Mouse (Mus musculus): ENCODE data around the gene Rplp1. TPM values are rescaled to one million over a fixed set of nuclear protein-coding genes. Genes with fewer than 3 reads are reported as not detected.
A peak's percentile ranks its signal among the peaks of the same experiment; 100 is the strongest.

Gene Rplp1
- polyA plus RNA-seq, 1 experiment from 2014 or later: 856 TPM

GRCm38 (mm10) chr9:61887661-61888379 is 26.5 kb downstream of the Rplp1 start:
- no peak for ATAC-seq (replicated peaks)
- H3K4me3 ChIP-seq: no peak overlapping the region
- no peak overlapping the region for H3K9ac ChIP-seq
- H3K4me2 ChIP-seq: no peak overlapping the region
- peak overlapping the region; percentile 19; the same call in 1 of the 2 replicates for H3K27ac ChIP-seq
- H3K9me3 ChIP-seq: no peaks in the 10 kb centered on the region
- 56% methylated on average over 11 of the region's 11 CpGs for WGBS
- H3K36me3 ChIP-seq (replicated peaks): no peaks in the 10 kb centered on the region
- H3K4me1 ChIP-seq: peaks cover 15% of the 10 kb centered on the region
- 0 out of 2 replicates have a peak, but pooled peaks cover 4% of the 10 kb centered on the region for H3K27me3 ChIP-seq (replicated peaks)

- Histone ChIP-seq H3K36me3 (replicated peaks) (no peaks in the 10 kb centered on the region), H3K9ac (no peak overlapping the region), H3K27me3 (replicated peaks) (0 out of 2 replicates have a peak, but pooled peaks cover 4% of the 10 kb centered on the region), H3K4me3 (no peak overlapping the region), H3K4me2 (no peak overlapping the region), H3K4me1 (peaks cover 15% of the 10 kb centered on the region), H3K9me3 (no peaks in the 10 kb centered on the region), H3K27ac (no peak overlapping the region)
- 92% methylated on average over 7 of the region's 7 CpGs for WGBS
- no peak for ATAC-seq (replicated peaks)
These were observed 28.4 kb downstream of the Rplp1 start for GRCm38 (mm10) chr9:61885964-61886363.

DNA sequence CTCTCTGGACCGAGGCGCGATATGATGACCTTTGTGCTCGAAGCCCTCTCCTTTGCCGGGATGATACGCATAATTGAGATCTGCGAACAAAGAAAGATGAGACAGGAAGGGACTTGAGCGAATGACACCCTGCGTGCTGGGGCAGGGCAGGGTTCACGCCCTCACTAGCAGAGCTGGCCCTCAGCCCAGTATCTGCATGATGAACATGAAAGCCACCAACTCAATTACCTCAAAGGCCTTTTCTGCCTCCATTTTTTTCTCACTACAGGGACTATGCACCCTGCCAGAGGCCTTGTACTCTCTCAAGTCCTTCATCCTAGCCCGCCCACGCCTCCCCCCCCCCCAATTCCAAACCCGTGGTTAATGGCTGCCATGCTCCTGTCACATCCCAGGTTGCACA is 29.4 kb downstream of the Rplp1 start:
- H3K4me3 ChIP-seq: no peak overlapping the region
- WGBS: 50% methylated on average over 13 of the region's 13 CpGs

DNA sequence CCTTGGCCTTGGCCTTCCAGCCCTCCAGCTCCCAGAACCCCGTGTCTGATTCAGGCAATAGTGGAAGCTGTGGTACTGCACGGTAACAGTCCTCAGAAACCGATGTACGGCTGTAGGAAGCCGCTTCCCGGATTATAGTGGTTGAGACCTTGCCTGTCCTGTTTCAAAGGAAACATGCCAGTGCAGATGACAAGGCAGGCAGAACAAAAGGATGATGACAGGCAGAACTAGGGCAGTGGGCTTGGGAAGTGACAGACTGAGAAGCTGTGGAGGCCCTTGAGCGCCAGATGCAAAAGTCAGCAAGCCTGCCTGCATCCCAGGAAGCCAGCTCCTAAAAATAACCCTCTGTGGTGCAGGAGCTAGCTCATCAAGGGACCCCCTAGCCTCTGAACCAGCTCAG is 30.0 kb downstream of the Rplp1 start:
- Histone ChIP-seq H3K36me3 (replicated peaks) (no peaks in the 10 kb centered on the region), H3K27me3 (replicated peaks) (0 out of 2 replicates have a peak, but pooled peaks cover 4% of the 10 kb centered on the region), H3K27ac (no peak overlapping the region), H3K4me1 (peaks cover 15% of the 10 kb centered on the region), H3K9me3 (no peaks in the 10 kb centered on the region), H3K4me3 (no peak overlapping the region), H3K9ac (no peak overlapping the region), H3K4me2 (no peak overlapping the region)
- no peak for ATAC-seq (replicated peaks)
- 53% methylated on average over 7 of the region's 7 CpGs for WGBS

More for the DNA sequence above, 29.4 kb downstream of the Rplp1 start:
- H3K27ac ChIP-seq: no peak overlapping the region
- H3K27me3 ChIP-seq (replicated peaks): 0 out of 2 replicates have a peak, but pooled peaks cover 4% of the 10 kb centered on the region
- no peaks in the 10 kb centered on the region for H3K9me3 ChIP-seq
- no peak overlapping the region for H3K4me2 ChIP-seq
- no peak overlapping the region for H3K9ac ChIP-seq
- no peaks in the 10 kb centered on the region for H3K36me3 ChIP-seq (replicated peaks)
- ATAC-seq (replicated peaks): no peak
- H3K4me1 ChIP-seq: peaks cover 15% of the 10 kb centered on the region

DNA sequence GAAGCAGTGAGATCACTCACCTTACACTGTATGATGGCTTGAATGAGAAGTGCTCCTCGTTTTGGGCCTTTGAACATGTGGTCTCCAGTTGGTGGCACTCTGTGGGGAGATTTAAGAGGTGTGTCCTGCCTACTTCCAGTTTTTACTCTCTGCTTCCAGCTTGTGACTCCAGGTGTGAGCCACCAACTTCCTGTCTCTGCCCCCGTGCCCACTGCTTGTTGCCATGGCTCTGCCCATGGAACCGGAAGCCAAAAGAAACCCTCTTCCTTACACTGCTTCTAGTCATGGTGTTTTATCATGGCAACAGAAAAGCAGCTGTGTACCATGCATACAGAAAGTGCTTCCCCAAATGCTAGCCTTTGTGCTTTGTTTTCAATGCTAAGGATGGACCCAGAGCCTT is 32.2 kb downstream of the Rplp1 start:
- 80% methylated on average over 3 of the region's 3 CpGs for WGBS
- H3K4me3 ChIP-seq: no peak overlapping the region

GRCm38 (mm10) chr9:61878889-61879288 is 35.5 kb downstream of the Rplp1 start:
- Histone ChIP-seq H3K27me3 (replicated peaks) (no peaks in the 10 kb centered on the region), H3K4me1 (peaks cover 34% of the 10 kb centered on the region), H3K9me3 (no peaks in the 10 kb centered on the region), H3K9ac (no peak overlapping the region), H3K4me3 (no peak overlapping the region), H3K27ac (no peak overlapping the region), H3K4me2 (no peak overlapping the region), H3K36me3 (replicated peaks) (no peaks in the 10 kb centered on the region)
- ATAC-seq (replicated peaks): no peak
- WGBS: 22% methylated on average over 2 of the region's 2 CpGs

More for the DNA sequence above, 32.2 kb downstream of the Rplp1 start:
- H3K27ac ChIP-seq: no peak overlapping the region
- H3K36me3 ChIP-seq (replicated peaks): no peaks in the 10 kb centered on the region
- H3K4me2 ChIP-seq: no peak overlapping the region
- no peaks in the 10 kb centered on the region for H3K27me3 ChIP-seq (replicated peaks)
- peaks cover 25% of the 10 kb centered on the region for H3K4me1 ChIP-seq
- H3K9me3 ChIP-seq: no peaks in the 10 kb centered on the region
- ATAC-seq (replicated peaks): no peak
- no peak overlapping the region for H3K9ac ChIP-seq

- Histone ChIP-seq H3K4me3 (no peak overlapping the region), H3K4me2 (no peak overlapping the region; the same call in 1 of the 2 replicates), H3K9me3 (no peaks in the 10 kb centered on the region), H3K27me3 (replicated peaks) (no peaks in the 10 kb centered on the region), H3K36me3 (replicated peaks) (no peaks in the 10 kb centered on the region), H3K9ac (no peak overlapping the region), H3K27ac (no peak overlapping the region), H3K4me1 (peaks cover 46% of the 10 kb centered on the region)
- 14% methylated on average over 22 of the region's 22 CpGs for WGBS
- ATAC-seq (replicated peaks): 0 out of 2 replicates have a peak, but pooled peaks have one; percentile 17
These were observed 36.8 kb downstream of the Rplp1 start for GRCm38 (mm10) chr9:61877373-61878112.

DNA sequence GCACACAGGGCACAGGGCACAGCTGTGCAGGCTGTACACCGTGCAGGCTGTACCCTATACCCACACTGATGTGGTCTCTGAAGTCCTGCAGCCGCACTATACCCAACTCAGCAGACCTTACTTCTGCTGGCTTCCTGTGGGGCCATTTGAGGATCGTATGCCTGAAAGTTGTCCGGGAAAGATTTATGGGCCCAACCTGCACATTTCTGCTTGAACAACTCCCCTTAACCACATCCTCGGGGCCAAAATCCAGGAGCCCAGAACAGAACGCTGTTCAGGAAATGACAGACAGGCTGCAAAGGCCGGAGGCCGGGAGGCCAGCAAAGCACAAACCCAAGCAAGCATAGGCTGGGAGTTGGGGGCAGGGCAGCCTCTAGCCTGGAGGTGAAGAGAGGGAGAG is 41.0 kb downstream of the Rplp1 start:
- ATAC-seq (replicated peaks): no peak
- no peaks in the 10 kb centered on the region for H3K9me3 ChIP-seq
- H3K27ac ChIP-seq: peak overlapping the region; percentile 68
- H3K9ac ChIP-seq: no peak overlapping the region
- WGBS: 48% methylated on average over 8 of the region's 8 CpGs
- H3K4me2 ChIP-seq: no peak overlapping the region
- H3K36me3 ChIP-seq (replicated peaks): no peaks in the 10 kb centered on the region
- no peaks in the 10 kb centered on the region for H3K27me3 ChIP-seq (replicated peaks)
- peaks cover 55% of the 10 kb centered on the region for H3K4me1 ChIP-seq
- H3K4me3 ChIP-seq: no peak overlapping the region

DNA sequence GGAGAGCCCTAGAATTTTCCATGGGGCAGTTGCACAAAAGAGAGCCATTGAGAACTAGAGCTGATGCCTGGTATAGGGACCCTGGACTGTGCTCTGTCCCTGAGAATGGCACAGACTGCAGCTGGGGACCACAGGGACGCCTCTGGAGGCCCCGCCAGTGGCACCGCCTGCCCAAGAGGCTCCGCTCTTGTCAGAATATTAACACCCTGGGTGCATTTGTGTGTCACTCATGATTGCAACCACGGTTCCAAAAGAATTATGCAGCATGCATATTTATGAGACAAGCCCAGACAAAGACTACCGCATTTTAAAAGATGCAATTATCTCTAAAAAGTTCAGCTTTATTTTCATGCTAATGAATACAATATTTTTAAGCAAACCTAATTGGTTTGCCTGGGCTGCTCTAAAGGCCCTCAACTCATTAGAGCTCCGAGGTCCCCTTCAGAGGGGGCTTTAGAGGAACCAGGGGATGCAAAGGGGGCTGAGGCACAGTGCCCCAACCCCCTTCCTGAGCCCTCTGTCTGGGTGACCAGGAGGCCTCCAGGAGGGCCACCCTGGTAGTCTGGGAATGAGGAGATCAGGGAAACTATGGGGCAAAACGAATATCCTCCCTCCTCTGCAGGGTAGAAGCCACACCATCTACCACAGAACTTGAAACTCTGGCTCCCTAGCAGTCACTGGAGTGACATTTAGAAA is 41.9 kb downstream of the Rplp1 start:
- no peak overlapping the region for H3K9ac ChIP-seq
- no peaks in the 10 kb centered on the region for H3K27me3 ChIP-seq (replicated peaks)
- peak overlapping the region; percentile 68 for H3K27ac ChIP-seq
- no peaks in the 10 kb centered on the region for H3K9me3 ChIP-seq
- H3K4me2 ChIP-seq: no peak overlapping the region
- H3K4me3 ChIP-seq: no peak overlapping the region
- 12% methylated on average over 8 of the region's 8 CpGs for WGBS
- ATAC-seq (replicated peaks): peak; percentile 80
- no peaks in the 10 kb centered on the region for H3K36me3 ChIP-seq (replicated peaks)
- peaks cover 48% of the 10 kb centered on the region for H3K4me1 ChIP-seq

DNA sequence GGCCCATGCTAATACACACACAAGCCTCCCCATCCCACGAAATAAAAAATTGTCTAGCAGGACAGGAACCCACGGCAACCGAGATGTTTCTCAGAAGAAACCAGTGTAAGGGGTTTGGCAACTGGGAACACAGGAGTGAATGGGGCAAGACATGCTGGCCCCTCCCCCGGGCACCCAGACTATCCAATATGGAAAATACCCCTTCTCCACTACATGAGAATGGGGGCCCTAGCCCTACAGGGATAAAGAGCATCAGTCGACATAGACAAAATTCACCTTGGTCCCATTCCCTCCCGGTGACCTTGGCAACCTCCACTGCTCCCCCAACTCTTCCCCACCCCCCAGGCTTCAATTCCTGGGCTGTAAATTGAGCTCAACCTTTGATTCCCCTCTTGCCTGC is 42.5 kb downstream of the Rplp1 start:
- 0 out of 2 replicates have a peak, but pooled peaks have one; percentile 18 for ATAC-seq (replicated peaks)
- Histone ChIP-seq H3K36me3 (replicated peaks) (no peaks in the 10 kb centered on the region), H3K27me3 (replicated peaks) (no peaks in the 10 kb centered on the region), H3K9me3 (no peaks in the 10 kb centered on the region), H3K4me3 (no peak overlapping the region), H3K9ac (no peak overlapping the region), H3K4me2 (no peak overlapping the region), H3K27ac (peak overlapping the region; percentile 68), H3K4me1 (peaks cover 45% of the 10 kb centered on the region)
- 26% methylated on average over 6 of the region's 6 CpGs for WGBS

- ATAC-seq (replicated peaks): no peak
- H3K9me3 ChIP-seq: no peaks in the 10 kb centered on the region
- no peak overlapping the region for H3K4me3 ChIP-seq
- no peak overlapping the region for H3K27ac ChIP-seq
- H3K4me1 ChIP-seq: peaks cover 25% of the 10 kb centered on the region
- no peaks in the 10 kb centered on the region for H3K27me3 ChIP-seq (replicated peaks)
- 71% methylated on average over 11 of the region's 11 CpGs for WGBS
- H3K36me3 ChIP-seq (replicated peaks): no peaks in the 10 kb centered on the region
- no peak overlapping the region for H3K4me2 ChIP-seq
- H3K9ac ChIP-seq: no peak overlapping the region
These were observed 46.7 kb downstream of the Rplp1 start for GRCm38 (mm10) chr9:61867659-61868058.
